Mouse (Mus musculus) cortical plate, adult 2 months (tissue): ENCODE measurements around the gene Gfod1.

ENCODE experiments used
- CTCF ChIP-seq: fragments of 200-500 bp; IDR thresholded peaks from 2 replicates; pipeline ENCODE4 v1.5.1; 2011; ENCODE audit warnings: mild to moderate bottlenecking, control low read depth, low read length; ENCODE audit not compliant: insufficient read depth; ENCODE audit errors: extremely low read depth
- POLR2A ChIP-seq: fragments of 200-500 bp; IDR thresholded peaks from 2 replicates; pipeline ENCODE4 v1.6.1; 2011; ENCODE audit warnings: mild to moderate bottlenecking, low read length, control low read depth; ENCODE audit not compliant: insufficient read depth; ENCODE audit errors: extremely low read depth

DNA sequence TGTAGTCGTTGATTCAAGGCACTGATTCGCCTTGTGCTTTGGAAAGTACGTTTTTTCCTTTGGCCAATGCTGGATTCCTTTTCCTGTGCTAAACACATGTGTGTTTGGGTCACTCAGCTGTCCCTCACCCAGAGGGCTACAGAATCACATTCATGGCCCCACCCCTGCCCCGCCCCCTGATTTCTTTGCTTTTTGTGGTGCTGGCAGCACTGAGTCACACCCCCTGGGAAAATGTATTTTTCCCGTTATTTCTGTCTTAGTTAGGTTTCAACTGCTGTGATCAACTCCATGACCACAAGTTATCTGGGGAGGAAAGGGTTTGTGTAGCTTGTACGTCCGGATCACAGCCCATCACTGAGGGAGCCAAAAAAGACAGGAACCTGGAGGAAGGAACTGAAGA, 17.1 kb downstream of the Gfod1 start:
- TF ChIP-seq CTCF (no peak), POLR2A (no peak)
